In genomic region chr4:81293309-81293708, GRCm38 (mm10) we compare ENCODE assay signal across 26 mouse cellular contexts.
A peak's percentile ranks its signal among the peaks of the same experiment; 100 is the strongest.
DNase-seq lines count a peak whose midpoint lies in the region; ATAC-seq and TF ChIP-seq lines count a peak whose summit lies in the region.
"Had no signal": no experiment of that assay in that cellular context is flagged by ENCODE, and none has a peak within 500 bp of the region (broad histone marks: within the 10 kb centered on the region; RNA-seq: fewer than 3 reads in every experiment).

No protein-coding gene starts in this region.

- TF ChIP-seq POLR2A in heart, adult 2 months (IDR thresholded peaks at IDR 0.05; ENCODE audit: insufficient read depth, low read depth, low read length), result no peak

- intact Hi-C loops in heart, adult 2 months (cut with DNase I), result no loop called here

- DNase-seq in embryo, embryonic 10.5 days (ENCODE audit: low spot score), result peak; percentile 7
- no peak for DNase-seq in embryo, embryonic 9.5 days (ENCODE audit: extremely low spot score)
- peak; percentile 70 for DNase-seq in heart, adult 11 months
- no peak for DNase-seq in heart, adult 2 months
- DNase-seq in midbrain, embryonic 11.5 days (ENCODE audit: low spot score, missing footprints), result no peak
- DNase-seq in midbrain, postnatal 0 days (ENCODE audit: low spot score), result no peak
- DNase-seq: adrenal gland, adult 8-10 months; adrenal gland, postnatal 14 days; adrenal gland, postnatal 36 days; B cell, adult 2 months; cerebellum, adult 11-12 months; cerebellum, adult 2 months; cerebellum, adult 9-10 months; cerebellum, postnatal 10 days; cerebellum, postnatal 25 days; embryo, embryonic 11 days; forebrain, postnatal 0 days had no signal

- 0 out of 2 replicates have a peak, but pooled peaks have one; percentile 58 for ATAC-seq in midbrain, embryonic 11.5 days (ENCODE audit: low FRiP score)
- no peak for ATAC-seq in midbrain, postnatal 0 days (ENCODE audit: low FRiP score)
- ATAC-seq: activated CD4-positive, CD25-positive, alpha-beta regulatory T cell, adult 4 months; CD4-positive, CD25-positive, alpha-beta regulatory T cell, adult 4 months; forebrain, embryonic 14.5 days; forebrain, postnatal 0 days; Patski had no signal

- H3K79me2 ChIP-seq in heart, adult 2 months (replicated peaks; ENCODE audit: control insufficient read depth, insufficient read depth, low read length), result no peaks in the 10 kb centered on the region

- H3K27me3 ChIP-seq in heart, adult 2 months (ENCODE audit: control insufficient read depth, insufficient read depth, low read length), result no peaks in the 10 kb centered on the region
- no peaks in the 10 kb centered on the region for H3K27me3 ChIP-seq in midbrain, embryonic 11.5 days (ENCODE audit: control insufficient read depth, insufficient read depth, low read length)
- no peaks in the 10 kb centered on the region for H3K27me3 ChIP-seq in midbrain, postnatal 0 days (ENCODE audit: insufficient read depth, low read length)
- H3K27me3 ChIP-seq: CH12.LX; embryonic facial prominence, embryonic 12.5 days; forebrain, embryonic 12.5 days; Patski had no signal

- no peak for TF ChIP-seq EP300 in heart, adult 2 months (IDR thresholded peaks at IDR 0.05; ENCODE audit: insufficient read depth, low read depth, low read length)

- no peak overlapping the region for H3K4me2 ChIP-seq in midbrain, embryonic 11.5 days
- H3K4me2 ChIP-seq in midbrain, postnatal 0 days (ENCODE audit: low read depth, low read length, poor library complexity, severe bottlenecking), result no peak overlapping the region
- H3K4me2 ChIP-seq: embryonic facial prominence, embryonic 12.5 days; forebrain, embryonic 12.5 days had no signal

- H3K9ac ChIP-seq in heart, adult 2 months (ENCODE audit: low read depth, low read length), result no peak overlapping the region
- H3K9ac ChIP-seq in midbrain, embryonic 11.5 days (ENCODE audit: low read length), result no peak overlapping the region
- no peak overlapping the region for H3K9ac ChIP-seq in midbrain, postnatal 0 days (replicated peaks; ENCODE audit: low read length, poor library complexity, severe bottlenecking)
- H3K9ac ChIP-seq: embryonic facial prominence, embryonic 12.5 days; forebrain, embryonic 12.5 days; forebrain, postnatal 0 days had no signal

- H3K4me3 ChIP-seq in heart, adult 2 months, result no peak overlapping the region
- no peak overlapping the region for H3K4me3 ChIP-seq in midbrain, embryonic 11.5 days (ENCODE audit: low read depth, low read length)
- H3K4me3 ChIP-seq in midbrain, postnatal 0 days (ENCODE audit: low read depth, low read length), result no peak overlapping the region
- H3K4me3 ChIP-seq: embryonic facial prominence, embryonic 10.5 days; embryonic facial prominence, embryonic 12.5 days; forebrain, embryonic 12.5 days had no signal

- no peaks in the 10 kb centered on the region for H3K9me3 ChIP-seq in midbrain, embryonic 11.5 days (ENCODE audit: control insufficient read depth, low read length)
- H3K9me3 ChIP-seq in midbrain, postnatal 0 days (ENCODE audit: low read length), result no peaks in the 10 kb centered on the region
- H3K9me3 ChIP-seq: embryonic facial prominence, embryonic 10.5 days; embryonic facial prominence, embryonic 12.5 days; forebrain, embryonic 12.5 days had no signal

- TF ChIP-seq CTCF in heart, adult 2 months (IDR thresholded peaks at IDR 0.05), result no peak
- no peak for TF ChIP-seq CTCF in midbrain, postnatal 0 days (IDR thresholded peaks at IDR 0.05)

- no peaks in the 10 kb centered on the region; the same call in none of the 2 replicates for H3K4me1 ChIP-seq in heart, adult 2 months (ENCODE audit: control insufficient read depth, insufficient read depth, low read length)
- no peaks in the 10 kb centered on the region for H3K4me1 ChIP-seq in midbrain, embryonic 11.5 days (ENCODE audit: control insufficient read depth, insufficient read depth, low read length)
- H3K4me1 ChIP-seq in midbrain, postnatal 0 days (ENCODE audit: insufficient read depth, low read length), result no peaks in the 10 kb centered on the region
- H3K4me1 ChIP-seq: embryonic facial prominence, embryonic 12.5 days; forebrain, embryonic 12.5 days had no signal

- H3K27ac ChIP-seq in heart, adult 2 months, result no peak overlapping the region
- no peak overlapping the region for H3K27ac ChIP-seq in midbrain, embryonic 11.5 days (ENCODE audit: low read depth, low read length)
- H3K27ac ChIP-seq in midbrain, postnatal 0 days (ENCODE audit: low read depth, low read length), result no peak overlapping the region
- H3K27ac ChIP-seq: embryonic facial prominence, embryonic 10.5 days; embryonic facial prominence, embryonic 12.5 days; forebrain, embryonic 12.5 days had no signal

- H3K36me3 ChIP-seq in heart, adult 2 months (ENCODE audit: control insufficient read depth, insufficient read depth, low read length), result peaks cover 2% of the 10 kb centered on the region; the same call in 1 of the 2 replicates
- H3K36me3 ChIP-seq in midbrain, embryonic 11.5 days (ENCODE audit: control insufficient read depth, insufficient read depth, low read length), result peaks cover 8% of the 10 kb centered on the region; the same call in 1 of the 2 replicates
- peaks cover 5% of the 10 kb centered on the region; the same call in 1 of the 2 replicates for H3K36me3 ChIP-seq in midbrain, postnatal 0 days (ENCODE audit: insufficient read depth, low read length)
- H3K36me3 ChIP-seq: G1E had no signal

Comparison
In these comparisons a context has a peak if more than half of its experiments do, and no peak if none do; other contexts are left out.
1. DNase-seq: peak in embryo, embryonic 10.5 days (single experiment) and heart, adult 11 months (single experiment); none in embryo, embryonic 9.5 days (single experiment), heart, adult 2 months (0 of 2), midbrain, embryonic 11.5 days (single experiment) and midbrain, postnatal 0 days (single experiment).